Mouse (Mus musculus): ENCODE data around the gene Son. TPM values are rescaled to one million over a fixed set of nuclear protein-coding genes. Genes with fewer than 3 reads are reported as not detected.

Son gene
- polyA plus RNA-seq (2015; fragmentation: Nextera tagmentation; extraction: Ambion mirVana), result 100.0 and 111 TPM in 2 replicates

DNA sequence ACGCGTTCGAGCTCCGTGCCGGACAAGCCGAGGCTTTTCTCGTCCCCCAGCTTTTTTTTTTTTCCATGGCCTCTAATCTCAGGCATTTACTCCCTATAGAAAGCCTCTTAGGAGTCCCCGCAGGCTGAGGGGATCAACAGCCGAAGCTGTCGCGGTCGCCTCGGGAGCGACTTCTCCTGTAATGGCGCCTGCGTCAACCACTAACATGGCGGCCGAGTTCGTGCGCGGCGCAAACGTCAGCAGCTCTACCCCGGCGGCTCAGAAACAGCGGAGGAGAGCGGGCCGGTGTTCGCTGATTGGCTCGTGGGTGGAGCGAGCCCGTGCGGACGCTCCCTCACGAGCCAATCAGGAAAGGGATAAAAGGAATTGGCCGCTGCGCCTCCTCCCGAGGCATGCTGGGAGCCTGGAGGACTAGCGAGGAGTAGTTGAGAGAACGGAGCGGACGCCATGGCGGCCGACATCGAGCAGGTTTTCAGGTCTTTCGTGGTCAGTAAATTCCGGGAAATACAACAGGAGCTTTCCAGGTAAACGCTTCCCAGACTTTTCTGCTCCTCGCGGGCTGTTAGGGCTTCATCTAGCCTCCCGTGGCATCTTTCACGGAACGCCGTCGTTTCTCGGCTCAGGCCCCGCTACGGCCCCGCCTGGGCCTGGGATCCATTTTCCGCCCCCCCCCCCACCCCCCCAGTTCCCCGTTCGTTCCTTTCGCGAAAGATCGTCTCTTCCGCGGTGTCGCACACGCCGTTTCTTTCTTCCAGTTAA lies at the start of gene Son:
Gene Son (plus strand): TSS at position 46 of the 759 bp plus-strand sequence.
- Histone ChIP-seq H3K9ac (replicated peaks; ENCODE audit: low read length) (peak within 1 kb of the TSS; percentile 79), H3K9me3 (ENCODE audit: low read length) (no peaks in the 10 kb centered on the region), H3K4me3 (ENCODE audit: low read length) (peak within 1 kb of the TSS; percentile 89), H3K36me3 (ENCODE audit: insufficient read depth, low read length) (peaks cover 15% of the 10 kb centered on the region), H3K27ac (ENCODE audit: low read length) (peak within 1 kb of the TSS; percentile 97), H3K4me1 (ENCODE audit: insufficient read depth, low read length) (peaks cover 14% of the 10 kb centered on the region), H3K4me2 (replicated peaks; ENCODE audit: low read depth, low read length) (peak within 1 kb of the TSS; percentile 79), H3K27me3 (ENCODE audit: insufficient read depth, low read length) (no peaks in the 10 kb centered on the region)
- WGBS, result under 1% methylated on average over 66 of the region's 70 CpGs
- peak; percentile 97 for ATAC-seq (ENCODE audit: low FRiP score, low TSS enrichment)

DNA sequence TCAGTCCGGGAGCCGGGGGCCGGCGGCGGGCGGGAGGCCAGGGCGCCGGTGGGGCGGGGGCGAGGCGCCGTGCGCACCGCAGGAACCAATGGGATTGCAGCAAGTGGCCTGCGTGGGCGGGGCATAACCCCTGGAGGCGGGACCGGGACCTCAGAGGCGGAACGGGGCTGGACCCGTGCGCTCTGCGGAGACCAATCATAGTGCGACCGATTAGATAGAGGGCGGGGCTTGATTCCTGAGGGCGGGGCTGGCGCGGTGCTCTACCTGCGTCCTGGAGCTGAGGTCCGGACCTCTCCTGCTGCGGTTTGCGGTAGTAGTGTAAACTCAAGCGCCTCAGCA lies 49.7 kb upstream of the Son start, which contains the start of gene Tmem50b:
Gene Tmem50b (minus strand): TSS at position 129 of the 339 bp plus-strand sequence.
- peak within 1 kb of the TSS; percentile 85 for H3K4me3 ChIP-seq (ENCODE audit: low read length)
- H3K27me3 ChIP-seq (ENCODE audit: insufficient read depth, low read length), result peaks cover 12% of the 10 kb centered on the region
- H3K9ac ChIP-seq (replicated peaks; ENCODE audit: low read length), result peak within 1 kb of the TSS; percentile 78
- 0 out of 2 replicates have a peak within 1 kb of the TSS, but pooled peaks have one; percentile 50 for H3K27ac ChIP-seq (ENCODE audit: low read length)
- 0% methylated on average over 33 of the region's 34 CpGs for WGBS
- no peaks in the 10 kb centered on the region for H3K9me3 ChIP-seq (ENCODE audit: low read length)
- H3K4me1 ChIP-seq (ENCODE audit: insufficient read depth, low read length), result peaks cover 24% of the 10 kb centered on the region
- peak; percentile 99 for ATAC-seq (ENCODE audit: low FRiP score, low TSS enrichment)
- H3K4me2 ChIP-seq (replicated peaks; ENCODE audit: low read depth, low read length), result peak within 1 kb of the TSS; percentile 96
- H3K36me3 ChIP-seq (ENCODE audit: insufficient read depth, low read length), result no peaks in the 10 kb centered on the region

DNA sequence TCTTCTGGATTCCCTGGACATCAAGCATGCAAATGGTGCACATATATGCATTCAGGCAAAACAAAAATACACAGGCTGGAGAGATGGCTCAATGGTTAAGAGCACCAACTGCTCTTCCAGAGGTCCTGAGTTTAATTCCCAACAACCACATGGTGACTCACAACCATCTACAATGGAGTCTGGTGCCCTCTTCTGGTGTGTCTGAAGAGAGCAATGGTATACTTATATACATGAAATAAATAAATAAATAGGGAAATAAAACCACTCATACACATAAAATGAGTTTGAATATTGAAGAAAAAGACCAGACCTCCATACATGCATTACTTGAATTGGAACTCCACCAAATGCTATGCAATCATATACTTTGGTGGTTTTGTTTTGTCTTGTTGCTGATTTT lies 48.1 kb upstream of the Son start:
- H3K36me3 ChIP-seq (ENCODE audit: insufficient read depth, low read length), result no peaks in the 10 kb centered on the region
- no peak overlapping the region for H3K4me3 ChIP-seq (ENCODE audit: low read length)
- H3K4me2 ChIP-seq (replicated peaks; ENCODE audit: low read depth, low read length), result no peak overlapping the region
- ATAC-seq (ENCODE audit: low FRiP score, low TSS enrichment), result no peak
- H3K27ac ChIP-seq (ENCODE audit: low read length), result no peak overlapping the region
- H3K4me1 ChIP-seq (ENCODE audit: insufficient read depth, low read length), result peaks cover 13% of the 10 kb centered on the region
- H3K27me3 ChIP-seq (ENCODE audit: insufficient read depth, low read length), result peaks cover 12% of the 10 kb centered on the region
- H3K9me3 ChIP-seq (ENCODE audit: low read length), result no peaks in the 10 kb centered on the region
- no peak overlapping the region for H3K9ac ChIP-seq (replicated peaks; ENCODE audit: low read length)

DNA sequence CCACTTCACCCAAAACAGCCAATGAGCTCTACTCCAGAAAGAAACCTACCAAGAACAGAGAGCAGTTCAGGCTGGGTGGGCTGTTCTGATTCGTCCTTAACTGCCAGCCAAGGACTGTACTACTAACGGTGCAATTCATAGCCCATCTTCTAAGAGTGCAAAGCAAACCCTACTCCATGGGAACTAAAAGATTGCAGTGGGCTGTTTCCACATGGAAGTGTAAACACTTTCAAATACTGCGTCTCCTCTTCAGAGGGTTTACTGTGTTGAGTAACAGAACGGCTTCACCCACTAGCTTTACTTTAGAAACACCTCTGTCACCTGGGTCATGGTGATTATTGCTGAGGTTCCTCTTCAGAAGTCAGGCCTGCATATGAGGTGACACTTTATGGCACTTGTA lies 46.2 kb upstream of the Son start:
- Histone ChIP-seq H3K9ac (replicated peaks; ENCODE audit: low read length) (no peak overlapping the region), H3K36me3 (ENCODE audit: insufficient read depth, low read length) (no peaks in the 10 kb centered on the region), H3K4me2 (replicated peaks; ENCODE audit: low read depth, low read length) (no peak overlapping the region), H3K27me3 (ENCODE audit: insufficient read depth, low read length) (peaks cover 12% of the 10 kb centered on the region), H3K4me1 (ENCODE audit: insufficient read depth, low read length) (peaks cover 7% of the 10 kb centered on the region), H3K4me3 (ENCODE audit: low read length) (no peak overlapping the region), H3K9me3 (ENCODE audit: low read length) (no peaks in the 10 kb centered on the region), H3K27ac (ENCODE audit: low read length) (no peak overlapping the region)
- ATAC-seq (ENCODE audit: low FRiP score, low TSS enrichment), result no peak
- WGBS, result 31% methylated on average over 4 of the region's 4 CpGs

DNA sequence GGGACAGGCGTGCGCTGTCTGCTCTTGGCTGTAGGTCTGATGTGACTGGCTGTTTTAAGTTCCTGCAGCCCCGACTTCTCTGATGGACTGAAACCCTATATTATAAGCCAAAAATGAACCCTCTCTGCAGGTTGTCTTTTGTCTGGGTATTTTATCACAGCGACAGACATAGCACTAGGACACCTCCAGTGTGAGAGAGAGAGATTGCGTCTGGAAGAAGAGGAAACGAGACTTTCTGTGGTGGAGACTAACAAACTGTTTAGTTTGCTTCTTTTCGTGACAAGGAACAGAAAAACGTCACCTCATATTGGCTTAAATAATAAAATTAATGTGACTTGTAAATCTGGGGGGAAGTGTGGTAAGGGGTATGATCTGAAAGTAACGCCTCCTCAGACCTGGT lies 45.6 kb upstream of the Son start:
- Histone ChIP-seq H3K9me3 (ENCODE audit: low read length) (no peaks in the 10 kb centered on the region), H3K36me3 (ENCODE audit: insufficient read depth, low read length) (no peaks in the 10 kb centered on the region), H3K9ac (replicated peaks; ENCODE audit: low read length) (no peak overlapping the region), H3K27me3 (ENCODE audit: insufficient read depth, low read length) (peaks cover 12% of the 10 kb centered on the region), H3K27ac (ENCODE audit: low read length) (no peak overlapping the region), H3K4me3 (ENCODE audit: low read length) (no peak overlapping the region), H3K4me1 (ENCODE audit: insufficient read depth, low read length) (peaks cover 2% of the 10 kb centered on the region), H3K4me2 (replicated peaks; ENCODE audit: low read depth, low read length) (no peak overlapping the region)
- WGBS, result 44% methylated on average over 9 of the region's 9 CpGs
- no peak for ATAC-seq (ENCODE audit: low FRiP score, low TSS enrichment)

DNA sequence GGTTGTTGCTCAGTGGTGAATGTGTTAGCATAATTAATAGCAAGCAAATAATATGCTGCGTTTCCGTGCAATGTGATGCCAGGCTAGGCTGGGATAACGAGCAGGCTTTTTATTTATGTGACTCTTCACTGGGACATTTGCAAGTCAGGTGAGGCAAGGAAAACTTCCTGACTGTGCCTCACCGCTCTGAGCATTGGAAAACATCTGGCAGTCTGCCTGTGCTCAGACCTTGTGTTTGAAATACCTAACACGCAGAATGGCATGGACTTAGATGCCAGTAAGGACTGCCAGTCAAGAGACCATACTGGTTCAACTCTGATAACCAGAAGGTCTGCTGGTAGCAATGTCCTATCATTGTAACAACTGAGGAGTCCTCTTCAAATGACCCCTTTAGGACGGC lies 42.1 kb upstream of the Son start:
- 75% methylated on average over 6 of the region's 6 CpGs for WGBS
- H3K4me2 ChIP-seq (replicated peaks; ENCODE audit: low read depth, low read length), result no peak overlapping the region
- no peaks in the 10 kb centered on the region for H3K36me3 ChIP-seq (ENCODE audit: insufficient read depth, low read length)
- peaks cover 4% of the 10 kb centered on the region; the same call in 1 of the 2 replicates for H3K27me3 ChIP-seq (ENCODE audit: insufficient read depth, low read length)
- ATAC-seq (ENCODE audit: low FRiP score, low TSS enrichment), result no peak
- H3K4me3 ChIP-seq (ENCODE audit: low read length), result no peak overlapping the region
- H3K4me1 ChIP-seq (ENCODE audit: insufficient read depth, low read length), result no peaks in the 10 kb centered on the region
- no peak overlapping the region for H3K27ac ChIP-seq (ENCODE audit: low read length)
- H3K9me3 ChIP-seq (ENCODE audit: low read length), result no peaks in the 10 kb centered on the region
- H3K9ac ChIP-seq (replicated peaks; ENCODE audit: low read length), result no peak overlapping the region

DNA sequence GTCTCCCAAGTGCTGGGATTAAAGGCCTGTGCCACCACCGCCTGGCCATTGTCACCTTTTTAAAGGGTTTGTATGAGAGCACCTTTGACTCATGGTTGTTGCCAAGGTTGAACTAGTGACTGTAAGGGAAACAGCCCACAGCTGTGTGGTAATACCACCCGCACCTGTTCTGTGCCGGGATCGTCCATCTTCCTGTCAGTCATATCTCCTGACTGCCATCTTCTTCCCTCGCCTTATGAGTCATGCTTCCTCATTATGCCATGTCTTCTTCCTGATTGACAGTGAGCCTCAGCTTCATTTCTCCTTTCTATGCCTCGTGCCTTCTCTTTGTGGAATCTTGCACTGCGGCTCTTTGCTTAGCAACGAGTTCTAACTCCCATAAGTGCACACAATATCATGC lies 40.3 kb upstream of the Son start:
- Histone ChIP-seq H3K9ac (replicated peaks; ENCODE audit: low read length) (no peak overlapping the region), H3K9me3 (ENCODE audit: low read length) (no peaks in the 10 kb centered on the region), H3K4me2 (replicated peaks; ENCODE audit: low read depth, low read length) (no peak overlapping the region), H3K4me1 (ENCODE audit: insufficient read depth, low read length) (no peaks in the 10 kb centered on the region), H3K27ac (ENCODE audit: low read length) (no peak overlapping the region), H3K27me3 (ENCODE audit: insufficient read depth, low read length) (no peaks in the 10 kb centered on the region), H3K36me3 (ENCODE audit: insufficient read depth, low read length) (no peaks in the 10 kb centered on the region), H3K4me3 (ENCODE audit: low read length) (no peak overlapping the region)
- no peak for ATAC-seq (ENCODE audit: low FRiP score, low TSS enrichment)
- 85% methylated on average over 8 of the region's 8 CpGs for WGBS

DNA sequence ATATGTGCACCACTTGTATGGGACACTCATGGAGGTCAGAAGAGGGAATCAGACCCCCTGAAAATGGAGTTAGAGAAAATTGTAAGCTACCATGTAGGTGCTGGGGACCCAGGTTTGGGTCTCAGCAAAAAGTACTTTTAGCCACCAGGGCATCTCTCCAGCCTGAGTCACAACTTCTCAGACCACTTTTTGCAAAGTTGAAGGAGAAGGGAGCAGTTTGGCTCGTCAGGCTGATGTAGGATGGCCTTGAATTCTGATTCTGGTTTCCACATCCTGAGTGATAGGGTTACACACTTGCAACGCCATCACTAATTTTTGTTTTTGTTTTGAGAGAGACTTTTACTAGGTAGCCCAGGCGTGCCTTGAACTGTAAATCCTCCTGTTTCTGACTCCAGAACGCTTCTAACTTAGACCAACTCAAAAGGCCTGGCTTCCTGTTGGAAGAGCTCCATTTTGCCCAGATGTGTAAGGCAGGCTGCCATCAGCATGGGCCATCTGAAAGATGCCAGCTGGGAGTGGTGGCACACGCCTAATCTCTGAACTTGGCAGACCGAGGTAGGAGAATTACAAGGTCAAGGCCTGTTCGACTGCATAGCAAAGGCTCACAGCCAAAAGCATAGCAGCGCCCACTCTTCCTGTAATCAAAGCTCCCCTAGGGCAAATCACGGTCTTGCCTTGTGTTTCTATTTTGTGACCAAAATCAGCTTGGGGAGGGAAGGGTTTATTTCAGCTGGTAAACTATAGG lies 37.6 kb upstream of the Son start:
- 43% methylated on average over 9 of the region's 9 CpGs for WGBS
- H3K27ac ChIP-seq (ENCODE audit: low read length), result no peak overlapping the region
- H3K4me2 ChIP-seq (replicated peaks; ENCODE audit: low read depth, low read length), result no peak overlapping the region
- H3K9me3 ChIP-seq (ENCODE audit: low read length), result no peaks in the 10 kb centered on the region
- no peak overlapping the region for H3K4me3 ChIP-seq (ENCODE audit: low read length)
- no peaks in the 10 kb centered on the region for H3K4me1 ChIP-seq (ENCODE audit: insufficient read depth, low read length)
- ATAC-seq (ENCODE audit: low FRiP score, low TSS enrichment), result no peak
- H3K27me3 ChIP-seq (ENCODE audit: insufficient read depth, low read length), result no peaks in the 10 kb centered on the region
- no peak overlapping the region for H3K9ac ChIP-seq (replicated peaks; ENCODE audit: low read length)
- no peaks in the 10 kb centered on the region for H3K36me3 ChIP-seq (ENCODE audit: insufficient read depth, low read length)

DNA sequence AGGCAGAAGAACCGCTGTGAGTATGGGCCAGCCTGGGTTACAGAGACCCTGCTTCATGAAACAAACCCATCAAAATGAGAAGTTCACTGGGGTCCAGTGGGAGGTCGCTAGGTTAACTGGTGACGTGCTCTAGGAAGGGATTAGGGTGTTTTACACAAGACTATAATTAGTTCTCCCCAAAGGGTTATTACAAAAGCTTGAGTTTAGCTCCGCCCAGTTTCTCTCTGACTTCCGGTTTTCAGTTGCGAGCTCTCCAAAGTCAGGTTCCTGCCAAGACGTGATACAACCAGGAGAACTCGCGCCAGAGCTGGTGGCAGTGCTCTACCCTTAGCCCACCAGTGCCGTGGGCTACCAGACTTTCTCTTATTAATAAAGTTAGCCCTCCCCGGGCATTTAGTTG lies 36.1 kb upstream of the Son start:
- Histone ChIP-seq H3K27ac (ENCODE audit: low read length) (no peak overlapping the region), H3K4me1 (ENCODE audit: insufficient read depth, low read length) (no peaks in the 10 kb centered on the region), H3K27me3 (ENCODE audit: insufficient read depth, low read length) (no peaks in the 10 kb centered on the region), H3K4me3 (ENCODE audit: low read length) (no peak overlapping the region), H3K36me3 (ENCODE audit: insufficient read depth, low read length) (no peaks in the 10 kb centered on the region), H3K4me2 (replicated peaks; ENCODE audit: low read depth, low read length) (no peak overlapping the region), H3K9ac (replicated peaks; ENCODE audit: low read length) (no peak overlapping the region), H3K9me3 (ENCODE audit: low read length) (no peaks in the 10 kb centered on the region)
- WGBS, result 72% methylated on average over 11 of the region's 11 CpGs
- no peak for ATAC-seq (ENCODE audit: low FRiP score, low TSS enrichment)

DNA sequence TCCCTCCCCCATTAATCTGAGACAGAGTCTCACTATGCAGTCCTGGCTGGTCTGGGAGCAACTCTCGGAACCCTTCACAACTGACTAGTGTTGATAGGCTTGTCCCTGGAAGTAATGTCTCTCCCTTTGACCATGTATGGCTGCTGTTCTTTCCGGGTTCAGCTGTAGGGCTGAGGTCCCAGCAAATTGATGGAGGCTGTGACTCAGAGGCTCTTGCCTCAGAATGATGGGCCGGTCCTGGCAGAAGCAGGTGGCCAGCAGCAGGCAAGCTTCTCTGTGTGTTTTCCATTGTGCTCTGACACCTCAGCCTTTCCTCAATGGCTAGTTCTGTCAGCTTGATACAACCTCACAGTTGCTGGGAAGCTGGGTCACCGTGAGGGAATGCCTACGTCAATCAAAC lies 34.8 kb upstream of the Son start:
- no peak for ATAC-seq (ENCODE audit: low FRiP score, low TSS enrichment)
- no peaks in the 10 kb centered on the region for H3K4me1 ChIP-seq (ENCODE audit: insufficient read depth, low read length)
- no peaks in the 10 kb centered on the region for H3K27me3 ChIP-seq (ENCODE audit: insufficient read depth, low read length)
- H3K36me3 ChIP-seq (ENCODE audit: insufficient read depth, low read length), result no peaks in the 10 kb centered on the region
- H3K9me3 ChIP-seq (ENCODE audit: low read length), result no peaks in the 10 kb centered on the region
- H3K27ac ChIP-seq (ENCODE audit: low read length), result no peak overlapping the region
- H3K4me3 ChIP-seq (ENCODE audit: low read length), result no peak overlapping the region
- H3K4me2 ChIP-seq (replicated peaks; ENCODE audit: low read depth, low read length), result no peak overlapping the region
- H3K9ac ChIP-seq (replicated peaks; ENCODE audit: low read length), result no peak overlapping the region
- 52% methylated on average over 5 of the region's 5 CpGs for WGBS

Data from kidney, embryonic 16.5 days (tissue).